Mouse (Mus musculus): Measurements from ENCODE around the gene Abhd5. TPM values are rescaled to one million over a fixed set of nuclear protein-coding genes. Genes with fewer than 3 reads are reported as not detected.

Gene Abhd5
- total RNA-seq, 1 experiment from 2014 or later = 67.2 TPM

DNA sequence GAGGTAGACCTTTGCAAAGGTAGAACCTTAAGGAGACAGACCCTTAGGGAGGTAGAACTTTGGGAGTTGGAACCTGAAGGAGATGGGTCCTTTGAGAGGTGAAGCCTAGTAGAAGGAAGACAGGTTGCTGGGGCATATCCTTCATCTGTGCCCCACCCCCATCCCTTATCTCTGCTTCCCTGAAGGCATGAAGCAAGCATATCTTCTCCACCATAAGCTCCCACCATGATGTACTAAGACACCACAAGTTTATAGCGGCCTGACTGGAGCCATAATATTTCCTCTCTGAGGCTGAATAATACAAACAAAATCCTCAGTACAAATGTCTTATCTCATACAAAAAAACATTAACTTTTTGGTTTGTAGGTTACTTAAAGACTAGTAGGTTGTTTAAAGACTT is 3.5 kb upstream of the Abhd5 start:
- DNase-seq = no peak

- no peak for DNase-seq
Measured at GRCm38 (mm10) chr9:122349286-122349685, 2.1 kb upstream of the Abhd5 start.

GRCm38 (mm10) chr9:122350396-122351130 is 845 bp upstream of the Abhd5 start:
- no peak for DNase-seq

DNA sequence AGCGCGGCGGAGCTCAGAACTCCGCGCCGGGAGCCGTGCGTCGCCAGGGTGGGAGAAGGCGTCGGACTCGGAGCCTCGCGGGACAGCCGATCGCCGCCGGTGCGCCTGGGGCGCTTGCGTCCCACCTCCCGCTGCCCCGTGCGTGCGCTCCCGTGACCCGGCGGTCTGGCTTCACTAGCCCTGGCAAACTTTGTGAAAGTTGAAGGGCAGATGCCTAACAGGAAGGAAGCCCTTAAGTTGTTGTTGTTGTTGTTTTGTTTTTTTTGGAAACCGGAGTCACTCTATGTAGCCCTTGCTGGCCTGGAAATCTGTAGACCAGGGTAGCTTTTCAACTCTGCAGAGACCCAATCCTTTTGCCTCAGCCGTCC is 601 bp downstream of the Abhd5 start:
- no peak for DNase-seq

DNA sequence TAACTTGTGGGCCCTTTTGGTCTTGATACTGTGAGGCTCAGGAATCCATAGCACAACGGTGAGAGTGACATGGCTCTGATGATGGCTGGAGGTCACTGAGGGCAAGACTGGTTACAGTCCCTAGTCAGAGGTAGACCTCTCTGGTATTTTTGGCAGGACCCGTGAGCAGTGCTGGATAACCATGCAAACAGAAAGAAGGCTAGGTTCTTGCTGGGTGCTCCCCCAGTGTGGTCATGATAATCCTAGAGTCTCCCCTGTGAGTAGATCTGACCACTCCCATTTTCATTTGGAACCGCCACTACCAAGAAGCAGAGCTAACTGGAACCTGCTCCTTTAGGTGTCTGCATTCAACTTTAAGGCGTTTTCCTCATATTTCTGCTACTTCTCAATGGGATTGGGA is 1.5 kb downstream of the Abhd5 start:
- no peak for DNase-seq

- no peak for DNase-seq
Measured at GRCm38 (mm10) chr9:122354240-122354639, 2.8 kb downstream of the Abhd5 start.

DNA sequence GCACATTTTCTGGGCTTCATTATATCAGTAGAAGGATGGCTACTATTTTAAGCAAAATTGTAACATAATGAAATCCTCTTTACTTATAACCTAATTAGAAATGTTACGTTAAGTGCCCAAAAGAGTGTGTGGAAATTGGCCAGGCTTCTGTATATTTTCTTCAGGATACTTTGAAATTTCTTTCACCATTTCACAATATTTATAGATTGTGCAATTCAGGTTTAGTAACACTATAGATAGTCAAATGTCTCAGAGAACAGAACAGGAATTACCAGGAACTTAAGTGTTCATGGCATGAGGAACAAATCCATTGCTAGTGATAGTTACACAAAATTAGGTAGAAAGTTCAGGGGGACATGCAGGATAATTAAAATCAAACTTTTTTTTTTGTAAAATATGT is 5.7 kb downstream of the Abhd5 start:
- DNase-seq = no peak

DNA sequence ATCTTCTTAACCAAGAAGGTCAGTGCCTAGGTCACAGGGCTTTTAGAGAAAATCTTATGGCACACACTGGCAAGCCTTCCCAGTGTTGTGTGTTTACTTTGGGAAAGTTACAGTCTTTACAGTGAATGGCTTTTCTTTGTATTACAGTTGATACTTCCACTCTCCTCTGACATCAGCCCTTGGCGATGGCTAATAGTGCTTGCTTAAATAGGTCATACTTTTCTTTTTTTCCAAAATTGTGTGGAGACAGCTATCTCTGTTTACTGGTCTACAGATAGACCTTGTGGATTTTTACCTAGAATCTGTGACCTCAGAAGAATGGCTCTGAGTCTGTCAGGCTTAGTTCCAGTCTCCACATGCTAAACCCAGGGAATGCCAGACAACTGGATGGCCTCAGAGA is 6.2 kb downstream of the Abhd5 start:
- no peak for DNase-seq

- DNase-seq = no peak
Measured at GRCm38 (mm10) chr9:122364171-122364570, 12.8 kb downstream of the Abhd5 start.

- DNase-seq = no peak
Measured at GRCm38 (mm10) chr9:122370292-122370794, 18.9 kb downstream of the Abhd5 start.

DNA sequence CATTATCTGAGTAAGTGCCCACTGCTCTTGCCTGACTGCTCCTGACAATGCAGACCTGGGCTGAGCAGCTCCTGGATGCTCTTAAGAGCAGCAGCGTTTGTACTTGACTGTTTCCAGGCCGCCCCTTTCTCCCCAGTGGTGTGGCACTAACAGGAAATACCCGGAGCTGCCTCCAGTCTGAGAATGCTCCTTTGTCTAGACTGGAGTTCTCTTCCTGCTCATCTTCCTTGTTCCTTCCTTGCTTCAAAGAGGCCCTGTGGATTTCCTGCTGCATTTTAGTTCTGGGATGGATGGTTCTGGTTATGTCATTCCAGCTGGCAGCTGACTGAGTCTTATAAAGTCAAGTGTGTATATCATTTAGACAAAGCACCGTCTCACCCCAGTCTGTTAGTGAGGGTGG is 21.1 kb downstream of the Abhd5 start:
- no peak for DNase-seq

- no peak for DNase-seq
Measured at GRCm38 (mm10) chr9:122372991-122373390, 21.6 kb downstream of the Abhd5 start.

- DNase-seq = no peak
Measured at GRCm38 (mm10) chr9:122378986-122379385, 27.6 kb downstream of the Abhd5 start.

DNA sequence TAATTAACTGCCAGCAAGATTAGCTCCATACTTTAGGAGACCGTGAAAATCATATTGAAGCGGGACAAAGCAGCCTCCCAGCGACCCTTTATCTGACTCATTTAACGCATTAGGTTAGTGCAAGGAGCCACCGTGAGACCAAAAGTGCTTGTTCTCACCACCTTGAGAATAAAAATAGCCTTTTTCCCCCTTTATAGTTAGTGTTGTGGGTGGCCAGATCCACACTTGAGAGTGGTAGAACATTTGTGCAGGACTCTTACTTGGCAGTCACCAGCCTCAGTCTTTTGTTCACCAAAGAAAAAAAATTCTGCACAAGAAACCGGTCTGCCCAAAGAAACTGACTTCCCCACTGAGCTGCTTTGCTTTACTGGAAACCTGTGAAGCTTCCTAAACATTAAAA is 29.6 kb downstream of the Abhd5 start:
- DNase-seq = no peak

- DNase-seq = no peak
Measured at GRCm38 (mm10) chr9:122382006-122382405, 30.6 kb downstream of the Abhd5 start.

- DNase-seq = no peak
Measured at GRCm38 (mm10) chr9:122386015-122386414, 34.6 kb downstream of the Abhd5 start.

- no peak for DNase-seq
Measured at GRCm38 (mm10) chr9:122389287-122389920, 38.0 kb downstream of the Abhd5 start.

DNA sequence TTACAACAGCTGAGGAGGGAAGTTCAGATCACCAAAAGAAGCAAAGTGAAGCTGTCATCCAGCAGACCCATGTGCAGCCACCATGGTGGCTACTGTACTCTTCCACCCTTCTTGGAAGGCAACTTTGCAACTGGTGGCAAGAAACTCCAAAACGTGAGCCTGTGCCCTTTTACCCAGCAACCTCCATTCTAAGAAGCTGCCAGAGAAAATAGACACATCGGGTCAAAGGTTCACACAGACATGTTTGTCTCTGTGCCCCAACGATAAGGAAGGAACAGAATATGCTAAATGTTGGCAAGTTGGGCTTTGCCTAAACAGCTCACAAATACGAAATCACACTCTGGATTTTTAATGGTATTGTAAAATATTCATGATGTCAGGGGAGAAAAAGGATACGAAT is 44.4 kb downstream of the Abhd5 start:
- DNase-seq = no peak

GRCm38 (mm10) chr9:122397156-122397555 is 45.7 kb downstream of the Abhd5 start:
- no peak for DNase-seq

- no peak for DNase-seq
Measured at GRCm38 (mm10) chr9:122398746-122399145, 47.3 kb downstream of the Abhd5 start.

- no peak for DNase-seq
Measured at GRCm38 (mm10) chr9:122401239-122401638, 49.8 kb downstream of the Abhd5 start.

- DNase-seq = no peak
Measured at GRCm38 (mm10) chr9:122410437-122411175, 59.2 kb downstream of the Abhd5 start.

- no peak for DNase-seq
Measured at GRCm38 (mm10) chr9:122414648-122415047, 63.2 kb downstream of the Abhd5 start.
